Mouse (Mus musculus): Measurements from ENCODE around the gene Clta. TPM values are rescaled to one million over a fixed set of nuclear protein-coding genes. Genes with fewer than 3 reads are reported as not detected.

Clta gene
- total and polyA plus RNA-seq, 3 experiments = 301 to 454 (median 450) TPM

GRCm38 (mm10) chr4:44031521-44031920 is 27.3 kb downstream of the Clta start:
- dilution Hi-C loops (cut with MboI; ENCODE audit: extremely low pct_ligation_motif_present, extremely low pct_unique_long_range_greater_than_20kb, low sequenced_read_pairs) = no loop called here
- peak overlapping the region; percentile 12; the same call in 1 of the 2 replicates for H3K27ac ChIP-seq (ENCODE audit: insufficient read depth, low read depth)
- H3K36me3 ChIP-seq (replicated peaks in 1 of 2; ENCODE audit: control insufficient read depth in 1 of 2, insufficient read depth in 1 of 2, low read length in 1 of 2) = peaks cover 85 to 96% of the 10 kb centered on the region in 2 experiments
- H3K4me3 ChIP-seq (replicated peaks in 1 of 3; ENCODE audit: low read depth in 2 of 3, low read length in 2 of 3, poor library complexity in 1 of 3) = no peak overlapping the region
- in situ Hi-C loops (cut with MboI; ENCODE audit: low pct_ligation_motif_present, low pct_unique_long_range_greater_than_20kb, low sequenced_read_pairs) = no loop called here
- H3K9ac ChIP-seq (ENCODE audit: insufficient read depth, low read depth) = no peak overlapping the region
- TF ChIP-seq SIN3A (IDR thresholded peaks at IDR 0.05; ENCODE audit: low read length) (no peak), HCFC1 (IDR thresholded peaks at IDR 0.05; ENCODE audit: low read depth, low read length) (no peak), ZC3H11A (IDR thresholded peaks at IDR 0.05; ENCODE audit: low read depth, low read length) (no peak), GABPA (IDR thresholded peaks at IDR 0.05; ENCODE audit: insufficient replicate concordance, low read depth, low read length) (no peak), TCF12 (IDR thresholded peaks at IDR 0.05; ENCODE audit: low read depth, low read length) (no peak), JUND (conservative IDR thresholded peaks at IDR 0.05; ENCODE audit: low read depth, low read length) (no peak), TBP (conservative IDR thresholded peaks at IDR 0.05; ENCODE audit: low read depth, low read length) (no peak), RCOR1 (conservative IDR thresholded peaks at IDR 0.05; ENCODE audit: low read depth, low read length) (no peak), POLR2A (IDR thresholded peaks at IDR 0.05; ENCODE audit: low read depth, low read length) (no peak), ELF1 (IDR thresholded peaks at IDR 0.05; ENCODE audit: low read depth, low read length) (no peak), NELFE (IDR thresholded peaks at IDR 0.05; ENCODE audit: low read depth, low read length) (no peak), MAX (IDR thresholded peaks at IDR 0.05; ENCODE audit: low read length) (no peak), RAD21 (IDR thresholded peaks at IDR 0.05; ENCODE audit: low read depth, low read length) (no peak), MEF2A (IDR thresholded peaks at IDR 0.05; ENCODE audit: borderline replicate concordance, low read depth, low read length) (no peak), MYC (IDR thresholded peaks at IDR 0.05; ENCODE audit: low read depth, low read length) (no peak), MXI1 (IDR thresholded peaks at IDR 0.05; ENCODE audit: low read depth, low read length) (no peak), IRF4 (IDR thresholded peaks at IDR 0.05; ENCODE audit: low read depth, low read length) (no peak), SMC3 (IDR thresholded peaks at IDR 0.05; ENCODE audit: low read depth, low read length) (no peak), ZMIZ1 (IDR thresholded peaks at IDR 0.05; ENCODE audit: low read depth, low read length) (no peak), CHD2 (IDR thresholded peaks at IDR 0.05; ENCODE audit: low read length) (no peak)
- peaks cover 6 to 28% of the 10 kb centered on the region in 2 experiments for H3K4me1 ChIP-seq (ENCODE audit: control insufficient read depth in 1 of 2, insufficient read depth in 2 of 2)
- H3K4me2 ChIP-seq (ENCODE audit: insufficient read depth, low read depth, poor library complexity, severe bottlenecking) = no peak overlapping the region
- H3K79me2 ChIP-seq (replicated peaks; ENCODE audit: control insufficient read depth, extremely low read depth, insufficient read depth, poor library complexity, severe bottlenecking) = peaks cover 4% of the 10 kb centered on the region
- peaks cover 5% of the 10 kb centered on the region for H3K9me3 ChIP-seq (replicated peaks; ENCODE audit: low read length)
- no peak for DNase-seq (ENCODE audit: extremely low read depth)
- H3K27me3 ChIP-seq (replicated peaks) = no peaks in the 10 kb centered on the region

- Histone ChIP-seq H3K27ac (ENCODE audit: insufficient read depth, low read depth) (no peak overlapping the region), H3K9me3 (replicated peaks; ENCODE audit: low read length) (peaks cover 5% of the 10 kb centered on the region), H3K4me3 (replicated peaks in 1 of 3; ENCODE audit: low read depth in 2 of 3, low read length in 2 of 3, poor library complexity in 1 of 3) (no peak overlapping the region), H3K4me2 (ENCODE audit: insufficient read depth, low read depth, poor library complexity, severe bottlenecking) (no peak overlapping the region), H3K9ac (ENCODE audit: insufficient read depth, low read depth) (no peak overlapping the region), H3K4me1 (ENCODE audit: control insufficient read depth in 1 of 2, insufficient read depth in 2 of 2) (peaks cover 6 to 31% of the 10 kb centered on the region in 2 experiments), H3K36me3 (replicated peaks in 1 of 2; ENCODE audit: control insufficient read depth in 1 of 2, insufficient read depth in 1 of 2, low read length in 1 of 2) (peaks cover 81 to 95% of the 10 kb centered on the region in 2 experiments), H3K27me3 (replicated peaks) (no peaks in the 10 kb centered on the region), H3K79me2 (replicated peaks; ENCODE audit: control insufficient read depth, extremely low read depth, insufficient read depth, poor library complexity, severe bottlenecking) (no peaks in the 10 kb centered on the region)
- dilution Hi-C loops (cut with MboI; ENCODE audit: extremely low pct_ligation_motif_present, extremely low pct_unique_long_range_greater_than_20kb, low sequenced_read_pairs) (no loop called here), in situ Hi-C loops (cut with MboI; ENCODE audit: low pct_ligation_motif_present, low pct_unique_long_range_greater_than_20kb, low sequenced_read_pairs) (no loop called here)
- TF ChIP-seq ZNF384 (IDR thresholded peaks at IDR 0.05; ENCODE audit: low read depth, low read length) = no peak
- DNase-seq (ENCODE audit: extremely low read depth) = no peak
Measured at GRCm38 (mm10) chr4:44036455-44036854, 32.2 kb downstream of the Clta start.

Measured in CH12.LX (cell line).